Mouse (Mus musculus): ENCODE data around the gene Tbc1d22a. TPM values are rescaled to one million over a fixed set of nuclear protein-coding genes. Genes with fewer than 3 reads are reported as not detected.

Tbc1d22a gene
- polyA plus RNA-seq, 1 experiment from 2014 or later, result 15.3 TPM

GRCm38 (mm10) chr15:86294426-86294825 is 80.2 kb downstream of the Tbc1d22a start:
- no peak overlapping the region for H3K4me3 ChIP-seq (ENCODE audit: low read depth, low read length)
- H3K4me2 ChIP-seq (replicated peaks; ENCODE audit: low read depth), result no peak overlapping the region
- no peaks in the 10 kb centered on the region for H3K36me3 ChIP-seq (ENCODE audit: control insufficient read depth, insufficient read depth)
- 86% methylated on average over 3 of the region's 3 CpGs for WGBS
- H3K27me3 ChIP-seq (replicated peaks; ENCODE audit: control insufficient read depth, insufficient read depth, low read length), result no peaks in the 10 kb centered on the region
- no peak for TF ChIP-seq CTCF (IDR thresholded peaks at IDR 0.05; ENCODE audit: low read depth)
- H3K4me1 ChIP-seq (replicated peaks; ENCODE audit: control insufficient read depth, insufficient read depth, low read length), result no peaks in the 10 kb centered on the region
- ATAC-seq, result no peak
- H3K27ac ChIP-seq (ENCODE audit: low read depth, low read length), result no peak overlapping the region
- no peaks in the 10 kb centered on the region for H3K9me3 ChIP-seq (ENCODE audit: control insufficient read depth)
- H3K9ac ChIP-seq (ENCODE audit: low read depth, low read length), result no peak overlapping the region

GRCm38 (mm10) chr15:86295722-86296288 is 81.5 kb downstream of the Tbc1d22a start:
- 75% methylated on average over 4 of the region's 4 CpGs for WGBS
- no peaks in the 10 kb centered on the region for H3K9me3 ChIP-seq (ENCODE audit: control insufficient read depth)
- H3K27me3 ChIP-seq (replicated peaks; ENCODE audit: control insufficient read depth, insufficient read depth, low read length), result no peaks in the 10 kb centered on the region
- no peak for TF ChIP-seq CTCF (IDR thresholded peaks at IDR 0.05; ENCODE audit: low read depth)
- H3K4me3 ChIP-seq (ENCODE audit: low read depth, low read length), result no peak overlapping the region
- H3K9ac ChIP-seq (ENCODE audit: low read depth, low read length), result no peak overlapping the region
- no peak for ATAC-seq
- H3K27ac ChIP-seq (ENCODE audit: low read depth, low read length), result no peak overlapping the region
- no peak overlapping the region for H3K4me2 ChIP-seq (replicated peaks; ENCODE audit: low read depth)
- H3K36me3 ChIP-seq (ENCODE audit: control insufficient read depth, insufficient read depth), result peaks cover 5% of the 10 kb centered on the region; the same call in 1 of the 2 replicates
- no peaks in the 10 kb centered on the region for H3K4me1 ChIP-seq (replicated peaks; ENCODE audit: control insufficient read depth, insufficient read depth, low read length)

GRCm38 (mm10) chr15:86297281-86297680 is 83.0 kb downstream of the Tbc1d22a start:
- no peaks in the 10 kb centered on the region for H3K9me3 ChIP-seq (ENCODE audit: control insufficient read depth)
- no peak overlapping the region for H3K4me3 ChIP-seq (ENCODE audit: low read depth, low read length)
- H3K36me3 ChIP-seq (ENCODE audit: control insufficient read depth, insufficient read depth), result peaks cover 17% of the 10 kb centered on the region; the same call in 1 of the 2 replicates
- H3K4me1 ChIP-seq (replicated peaks; ENCODE audit: control insufficient read depth, insufficient read depth, low read length), result no peaks in the 10 kb centered on the region
- WGBS, result 89% methylated on average over 1 of the region's 1 CpGs
- H3K27me3 ChIP-seq (replicated peaks; ENCODE audit: control insufficient read depth, insufficient read depth, low read length), result no peaks in the 10 kb centered on the region
- no peak overlapping the region for H3K9ac ChIP-seq (ENCODE audit: low read depth, low read length)
- H3K27ac ChIP-seq (ENCODE audit: low read depth, low read length), result no peak overlapping the region
- ATAC-seq, result no peak
- TF ChIP-seq CTCF (IDR thresholded peaks at IDR 0.05; ENCODE audit: low read depth), result no peak
- no peak overlapping the region for H3K4me2 ChIP-seq (replicated peaks; ENCODE audit: low read depth)

GRCm38 (mm10) chr15:86303876-86304275 is 89.6 kb downstream of the Tbc1d22a start:
- ATAC-seq, result no peak
- Histone ChIP-seq H3K27ac (ENCODE audit: low read depth, low read length) (no peak overlapping the region), H3K27me3 (replicated peaks; ENCODE audit: control insufficient read depth, insufficient read depth, low read length) (no peaks in the 10 kb centered on the region), H3K36me3 (ENCODE audit: control insufficient read depth, insufficient read depth) (peaks cover 24% of the 10 kb centered on the region; the same call in 1 of the 2 replicates), H3K9ac (ENCODE audit: low read depth, low read length) (no peak overlapping the region), H3K4me2 (replicated peaks; ENCODE audit: low read depth) (no peak overlapping the region), H3K4me3 (ENCODE audit: low read depth, low read length) (no peak overlapping the region), H3K9me3 (ENCODE audit: control insufficient read depth) (no peaks in the 10 kb centered on the region), H3K4me1 (replicated peaks; ENCODE audit: control insufficient read depth, insufficient read depth, low read length) (no peaks in the 10 kb centered on the region)
- TF ChIP-seq CTCF (IDR thresholded peaks at IDR 0.05; ENCODE audit: low read depth), result no peak
- 100% methylated on average over 1 of the region's 1 CpGs for WGBS

- peaks cover 24% of the 10 kb centered on the region; the same call in 1 of the 2 replicates for H3K36me3 ChIP-seq (ENCODE audit: control insufficient read depth, insufficient read depth)
- no peak overlapping the region for H3K27ac ChIP-seq (ENCODE audit: low read depth, low read length)
- ATAC-seq, result no peak
- no peak for TF ChIP-seq CTCF (IDR thresholded peaks at IDR 0.05; ENCODE audit: low read depth)
- H3K4me3 ChIP-seq (ENCODE audit: low read depth, low read length), result no peak overlapping the region
- no peaks in the 10 kb centered on the region for H3K9me3 ChIP-seq (ENCODE audit: control insufficient read depth)
- no peak overlapping the region for H3K4me2 ChIP-seq (replicated peaks; ENCODE audit: low read depth)
- H3K27me3 ChIP-seq (replicated peaks; ENCODE audit: control insufficient read depth, insufficient read depth, low read length), result no peaks in the 10 kb centered on the region
- H3K9ac ChIP-seq (ENCODE audit: low read depth, low read length), result no peak overlapping the region
- H3K4me1 ChIP-seq (replicated peaks; ENCODE audit: control insufficient read depth, insufficient read depth, low read length), result no peaks in the 10 kb centered on the region
- 88% methylated on average over 3 of the region's 3 CpGs for WGBS
Observed at GRCm38 (mm10) chr15:86304861-86305260, 90.6 kb downstream of the Tbc1d22a start.

GRCm38 (mm10) chr15:86305290-86305689 is 91.0 kb downstream of the Tbc1d22a start:
- H3K4me1 ChIP-seq (replicated peaks; ENCODE audit: control insufficient read depth, insufficient read depth, low read length), result no peaks in the 10 kb centered on the region
- no peak overlapping the region for H3K4me2 ChIP-seq (replicated peaks; ENCODE audit: low read depth)
- no peak for TF ChIP-seq CTCF (IDR thresholded peaks at IDR 0.05; ENCODE audit: low read depth)
- H3K9ac ChIP-seq (ENCODE audit: low read depth, low read length), result no peak overlapping the region
- no peaks in the 10 kb centered on the region for H3K9me3 ChIP-seq (ENCODE audit: control insufficient read depth)
- ATAC-seq, result no peak
- peaks cover 24% of the 10 kb centered on the region; the same call in 1 of the 2 replicates for H3K36me3 ChIP-seq (ENCODE audit: control insufficient read depth, insufficient read depth)
- H3K4me3 ChIP-seq (ENCODE audit: low read depth, low read length), result no peak overlapping the region
- no peaks in the 10 kb centered on the region for H3K27me3 ChIP-seq (replicated peaks; ENCODE audit: control insufficient read depth, insufficient read depth, low read length)
- WGBS, result 91% methylated on average over 3 of the region's 3 CpGs
- H3K27ac ChIP-seq (ENCODE audit: low read depth, low read length), result no peak overlapping the region

All from intestine, postnatal 0 days (tissue).